28 mouse cellular contexts compared by ENCODE assay signal in the genomic region with DNA sequence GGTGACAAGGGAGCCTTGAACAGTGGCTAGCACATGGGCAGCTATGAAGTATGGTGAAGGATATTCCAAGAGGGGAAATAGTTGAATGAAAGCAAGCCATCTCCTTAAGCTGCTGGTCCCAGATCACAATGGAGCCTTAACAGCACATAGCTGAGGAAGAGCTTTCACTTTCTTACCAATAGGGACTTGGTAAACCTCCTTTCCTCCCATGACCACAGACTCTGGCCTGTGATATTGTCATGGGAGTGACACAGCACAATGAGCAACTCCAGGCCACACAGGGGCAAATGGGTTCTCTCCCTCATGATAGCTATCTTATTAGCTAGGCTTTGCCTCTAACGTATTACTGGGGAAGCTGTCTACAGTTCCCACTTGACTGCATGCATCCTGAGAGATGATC.
"Had no signal": no experiment of that assay in that cellular context is flagged by ENCODE, and none has a peak within 500 bp of the region (broad histone marks: within the 10 kb centered on the region; RNA-seq: fewer than 3 reads in every experiment).

No protein-coding gene starts in this region.

- H3K36me3 ChIP-seq: embryonic facial prominence, embryonic 10.5 days; embryonic facial prominence, embryonic 12.5 days; embryonic facial prominence, embryonic 13.5 days; embryonic facial prominence, embryonic 15.5 days; forebrain, embryonic 10.5 days; forebrain, embryonic 12.5 days; forebrain, embryonic 15.5 days had no signal

- H3K4me2 ChIP-seq: embryonic facial prominence, embryonic 12.5 days; embryonic facial prominence, embryonic 13.5 days; embryonic facial prominence, embryonic 15.5 days; forebrain, embryonic 12.5 days; forebrain, embryonic 13.5 days; forebrain, embryonic 15.5 days had no signal

- H3K27ac ChIP-seq: embryonic facial prominence, embryonic 10.5 days; embryonic facial prominence, embryonic 12.5 days; embryonic facial prominence, embryonic 13.5 days; embryonic facial prominence, embryonic 15.5 days; forebrain, embryonic 10.5 days; forebrain, embryonic 12.5 days; forebrain, embryonic 13.5 days; forebrain, embryonic 15.5 days; gastrocnemius, adult 2 months; heart, adult 2 months had no signal

- H3K9ac ChIP-seq: embryonic facial prominence, embryonic 12.5 days; embryonic facial prominence, embryonic 13.5 days; embryonic facial prominence, embryonic 15.5 days; forebrain, embryonic 12.5 days; forebrain, embryonic 13.5 days; forebrain, embryonic 15.5 days; forebrain, postnatal 0 days had no signal

- H3K4me1 ChIP-seq: embryonic facial prominence, embryonic 10.5 days; embryonic facial prominence, embryonic 12.5 days had no signal

- H3K9me3 ChIP-seq: embryonic facial prominence, embryonic 10.5 days; embryonic facial prominence, embryonic 12.5 days; embryonic facial prominence, embryonic 13.5 days; embryonic facial prominence, embryonic 15.5 days; forebrain, embryonic 10.5 days; forebrain, embryonic 12.5 days; forebrain, embryonic 13.5 days; forebrain, embryonic 15.5 days had no signal

- H3K4me3 ChIP-seq: embryonic facial prominence, embryonic 10.5 days; embryonic facial prominence, embryonic 12.5 days; embryonic facial prominence, embryonic 13.5 days; embryonic facial prominence, embryonic 15.5 days; erythroblast, embryonic 14.5 days; forebrain, embryonic 10.5 days; forebrain, embryonic 12.5 days; forebrain, embryonic 13.5 days; forebrain, embryonic 15.5 days; gastrocnemius, adult 2 months; heart, adult 2 months had no signal

- DNase-seq: cerebellum, adult 8-10 months; cerebellum, adult 9-10 months; cerebellum, adult 9-11 months; cerebellum, postnatal 10 days; cerebellum, postnatal 14 days; cerebellum, postnatal 25 days; cerebellum, postnatal 36 days; embryo, embryonic 11 days; forebrain, postnatal 0 days; gastrocnemius, adult 2 months; gastrocnemius, postnatal 10 days; gastrocnemius, postnatal 14 days; gastrocnemius, postnatal 25 days; gastrocnemius, postnatal 36 days; heart, adult 11 months; heart, adult 18-20 months; heart, adult 2 months had no signal

- H3K27me3 ChIP-seq: embryonic facial prominence, embryonic 12.5 days; embryonic facial prominence, embryonic 13.5 days; embryonic facial prominence, embryonic 15.5 days; forebrain, embryonic 12.5 days; forebrain, embryonic 13.5 days; forebrain, embryonic 15.5 days had no signal

- ATAC-seq: forebrain, embryonic 13.5 days; forebrain, embryonic 14.5 days; forebrain, embryonic 15.5 days; forebrain, embryonic 16.5 days; forebrain, postnatal 0 days had no signal
